Mouse (Mus musculus): Measurements from ENCODE around the gene Gm17304. TPM values are rescaled to one million over a fixed set of nuclear protein-coding genes. Genes with fewer than 3 reads are reported as not detected.

Gm17304 gene
- polyA plus RNA-seq, 1 experiment from 2014 or later = not detected

- H3K4me2 ChIP-seq = no peak overlapping the region
- peaks cover 21% of the 10 kb centered on the region for H3K4me1 ChIP-seq
- H3K9me3 ChIP-seq = no peaks in the 10 kb centered on the region
- H3K27me3 ChIP-seq (replicated peaks) = no peaks in the 10 kb centered on the region
- WGBS = 64% methylated on average over 4 of the region's 4 CpGs
- H3K4me3 ChIP-seq = no peak overlapping the region
- no peak for ATAC-seq (ENCODE audit: extremely low read depth, insufficient number of reproducible peaks, low FRiP score, low TSS enrichment)
- peaks cover 57% of the 10 kb centered on the region for H3K36me3 ChIP-seq
- no peak overlapping the region for H3K27ac ChIP-seq (replicated peaks)
- H3K9ac ChIP-seq = no peak overlapping the region
These were observed 14.4 kb downstream of the Gm17304 start for GRCm38 (mm10) chr5:106623337-106623736.

GRCm38 (mm10) chr5:106628369-106629149 is 19.7 kb downstream of the Gm17304 start:
- H3K9ac ChIP-seq = no peak overlapping the region
- H3K27ac ChIP-seq (replicated peaks) = no peak overlapping the region
- no peak overlapping the region for H3K4me2 ChIP-seq
- no peak overlapping the region for H3K4me3 ChIP-seq
- H3K4me1 ChIP-seq = peaks cover 39% of the 10 kb centered on the region
- H3K27me3 ChIP-seq (replicated peaks) = no peaks in the 10 kb centered on the region
- no peaks in the 10 kb centered on the region for H3K9me3 ChIP-seq
- no peak for ATAC-seq (ENCODE audit: extremely low read depth, insufficient number of reproducible peaks, low FRiP score, low TSS enrichment)
- WGBS = 70% methylated on average over 8 of the region's 8 CpGs
- peaks cover 33% of the 10 kb centered on the region for H3K36me3 ChIP-seq

GRCm38 (mm10) chr5:106636423-106636946 is 27.6 kb downstream of the Gm17304 start:
- Histone ChIP-seq H3K27me3 (replicated peaks) (no peaks in the 10 kb centered on the region), H3K4me2 (no peak overlapping the region), H3K4me1 (peaks cover 16% of the 10 kb centered on the region), H3K9me3 (no peaks in the 10 kb centered on the region), H3K9ac (no peak overlapping the region), H3K27ac (replicated peaks) (no peak overlapping the region), H3K4me3 (no peak overlapping the region), H3K36me3 (peaks cover 53% of the 10 kb centered on the region)
- 86% methylated on average over 13 of the region's 13 CpGs for WGBS
- no peak for ATAC-seq (ENCODE audit: extremely low read depth, insufficient number of reproducible peaks, low FRiP score, low TSS enrichment)

DNA sequence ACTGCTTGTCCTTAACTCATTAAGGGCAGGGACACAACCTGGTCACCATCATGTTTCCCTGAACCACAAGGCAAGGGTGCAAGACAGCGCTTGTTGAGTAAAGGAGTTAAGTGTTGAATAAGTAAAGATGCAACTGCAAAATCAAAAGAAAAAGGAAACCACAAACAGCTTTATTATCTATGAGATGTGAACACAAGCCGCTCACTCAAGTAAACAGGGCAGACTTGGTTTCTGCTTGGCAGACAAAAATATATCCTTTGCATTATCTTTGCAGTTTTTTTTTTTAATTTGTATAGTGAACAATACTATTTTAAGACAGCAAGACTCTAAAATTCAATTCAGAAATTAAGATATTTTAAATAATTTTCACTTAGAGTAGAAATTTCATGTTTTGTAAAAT is 30.7 kb downstream of the Gm17304 start:
- H3K27me3 ChIP-seq (replicated peaks) = no peaks in the 10 kb centered on the region
- no peaks in the 10 kb centered on the region for H3K9me3 ChIP-seq
- H3K36me3 ChIP-seq = peaks cover 38% of the 10 kb centered on the region
- no peak overlapping the region for H3K9ac ChIP-seq
- no peak overlapping the region for H3K4me3 ChIP-seq
- H3K4me1 ChIP-seq = peaks cover 15% of the 10 kb centered on the region
- WGBS = 87% methylated on average over 2 of the region's 2 CpGs
- H3K4me2 ChIP-seq = no peak overlapping the region
- no peak for ATAC-seq (ENCODE audit: extremely low read depth, insufficient number of reproducible peaks, low FRiP score, low TSS enrichment)
- no peak overlapping the region for H3K27ac ChIP-seq (replicated peaks)

DNA sequence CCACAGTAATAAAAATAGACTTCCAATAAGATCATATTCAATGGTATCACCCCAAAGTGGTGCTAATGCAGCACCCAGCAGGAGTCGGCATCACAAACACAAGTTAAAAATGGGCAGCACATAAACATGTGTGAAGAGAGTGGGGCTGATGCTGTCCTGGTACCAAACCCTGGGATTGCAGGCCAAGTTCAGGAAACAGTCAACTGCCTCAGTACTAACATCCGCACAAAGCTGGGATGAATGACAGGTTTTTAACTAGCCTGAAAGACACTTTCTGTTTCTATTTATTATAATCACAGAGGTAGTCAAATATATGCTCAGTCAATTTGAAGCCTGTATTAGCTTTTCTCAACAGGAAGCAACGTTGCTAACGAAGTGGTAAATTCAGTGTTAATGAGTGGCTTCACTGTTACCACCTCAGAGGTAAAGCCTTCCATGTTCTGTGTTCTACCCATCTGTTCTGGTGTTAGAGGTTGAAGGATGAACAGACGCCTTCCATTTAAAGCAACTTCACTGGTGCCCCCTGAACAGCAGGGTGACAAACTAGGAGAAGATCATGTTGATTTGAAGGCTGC is 31.4 kb downstream of the Gm17304 start:
- 72% methylated on average over 5 of the region's 5 CpGs for WGBS
- Histone ChIP-seq H3K27me3 (replicated peaks) (no peaks in the 10 kb centered on the region), H3K4me3 (no peak overlapping the region), H3K4me2 (no peak overlapping the region), H3K4me1 (peaks cover 15% of the 10 kb centered on the region), H3K9ac (no peak overlapping the region), H3K36me3 (peaks cover 33% of the 10 kb centered on the region), H3K27ac (replicated peaks) (no peak overlapping the region), H3K9me3 (no peaks in the 10 kb centered on the region)
- ATAC-seq (ENCODE audit: extremely low read depth, insufficient number of reproducible peaks, low FRiP score, low TSS enrichment) = no peak

GRCm38 (mm10) chr5:106641876-106642275 is 33.0 kb downstream of the Gm17304 start:
- Histone ChIP-seq H3K27me3 (replicated peaks) (no peaks in the 10 kb centered on the region), H3K9me3 (no peaks in the 10 kb centered on the region), H3K27ac (replicated peaks) (no peak overlapping the region), H3K4me2 (no peak overlapping the region), H3K36me3 (peaks cover 17% of the 10 kb centered on the region), H3K9ac (no peak overlapping the region), H3K4me3 (no peak overlapping the region), H3K4me1 (peaks cover 15% of the 10 kb centered on the region)
- ATAC-seq (ENCODE audit: extremely low read depth, insufficient number of reproducible peaks, low FRiP score, low TSS enrichment) = no peak
- 78% methylated on average over 3 of the region's 3 CpGs for WGBS

DNA sequence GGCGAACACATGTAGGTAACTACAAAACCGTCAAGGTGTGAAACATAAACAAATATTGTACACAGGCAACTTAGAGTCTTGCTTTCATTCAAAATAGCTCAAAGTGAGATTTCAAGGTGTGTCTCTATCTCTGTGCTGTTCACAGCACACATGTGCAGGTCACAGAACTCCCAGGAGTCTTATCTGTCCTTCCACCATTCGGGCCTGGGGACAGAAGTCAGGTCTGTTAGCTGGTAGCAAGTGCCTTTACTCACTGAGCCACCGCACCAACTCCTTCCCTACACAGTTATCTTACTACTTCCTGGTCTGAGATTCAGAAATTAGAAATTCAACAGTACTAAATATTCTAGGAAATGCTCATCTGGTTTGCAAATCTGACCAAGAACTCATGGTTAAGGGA is 34.5 kb downstream of the Gm17304 start:
- WGBS = 79% methylated on average over 4 of the region's 4 CpGs
- ATAC-seq (ENCODE audit: extremely low read depth, insufficient number of reproducible peaks, low FRiP score, low TSS enrichment) = no peak
- H3K9me3 ChIP-seq = no peaks in the 10 kb centered on the region
- H3K36me3 ChIP-seq = peaks cover 2% of the 10 kb centered on the region; the same call in 1 of the 2 replicates
- H3K27me3 ChIP-seq (replicated peaks) = no peaks in the 10 kb centered on the region
- no peak overlapping the region for H3K27ac ChIP-seq (replicated peaks)
- no peak overlapping the region for H3K4me2 ChIP-seq
- no peak overlapping the region for H3K9ac ChIP-seq
- H3K4me3 ChIP-seq = no peak overlapping the region
- peaks cover 15% of the 10 kb centered on the region for H3K4me1 ChIP-seq

DNA sequence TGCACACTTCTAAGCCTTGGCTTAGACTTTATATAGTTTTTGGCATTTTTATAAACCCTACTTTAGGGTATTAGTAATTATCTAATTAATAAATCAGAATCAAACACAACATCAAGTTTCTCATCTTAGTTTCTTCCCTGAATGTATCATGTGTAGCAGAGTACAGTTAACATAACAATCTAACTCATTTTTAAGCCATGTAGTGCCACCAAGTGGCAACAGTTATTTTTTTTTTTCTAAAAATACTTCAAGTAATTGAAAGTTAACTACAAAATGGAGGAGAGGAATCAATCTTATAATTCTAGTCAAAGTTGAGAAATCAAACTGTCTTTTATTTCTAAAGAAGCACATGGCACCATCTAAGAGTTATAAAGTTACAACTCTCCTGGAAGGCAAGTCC is 40.5 kb downstream of the Gm17304 start:
- no peaks in the 10 kb centered on the region for H3K9me3 ChIP-seq
- no peaks in the 10 kb centered on the region for H3K27me3 ChIP-seq (replicated peaks)
- H3K4me1 ChIP-seq = peaks cover 4% of the 10 kb centered on the region; the same call in 1 of the 2 replicates
- no peak overlapping the region for H3K4me3 ChIP-seq
- no peak overlapping the region for H3K9ac ChIP-seq
- no peak overlapping the region for H3K4me2 ChIP-seq
- no peak for ATAC-seq (ENCODE audit: extremely low read depth, insufficient number of reproducible peaks, low FRiP score, low TSS enrichment)
- H3K27ac ChIP-seq (replicated peaks) = no peak overlapping the region
- peaks cover 15% of the 10 kb centered on the region; the same call in 1 of the 2 replicates for H3K36me3 ChIP-seq

DNA sequence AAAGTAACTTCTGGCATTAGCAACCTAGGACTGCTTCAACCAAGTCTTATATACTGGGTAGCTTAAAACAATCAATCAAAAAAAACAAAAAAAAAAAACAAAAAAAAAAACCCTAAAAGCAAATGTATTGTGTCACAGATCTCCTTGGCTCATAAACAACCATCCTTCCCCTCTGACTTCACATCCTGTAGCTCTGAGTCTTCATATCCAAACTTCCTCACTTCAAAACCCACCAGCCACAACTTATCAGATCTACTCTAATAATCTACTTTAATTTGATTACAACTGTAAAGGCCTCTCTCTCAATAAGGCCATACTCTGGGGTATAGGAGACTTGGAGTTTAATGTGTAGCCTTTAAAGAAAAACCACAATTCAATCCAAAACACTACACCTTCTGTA is 41.1 kb downstream of the Gm17304 start:
- Histone ChIP-seq H3K9ac (no peak overlapping the region), H3K9me3 (no peaks in the 10 kb centered on the region), H3K4me1 (peaks cover 4% of the 10 kb centered on the region; the same call in 1 of the 2 replicates), H3K4me2 (no peak overlapping the region), H3K4me3 (no peak overlapping the region), H3K27ac (replicated peaks) (no peak overlapping the region), H3K36me3 (peaks cover 19% of the 10 kb centered on the region), H3K27me3 (replicated peaks) (no peaks in the 10 kb centered on the region)
- ATAC-seq (ENCODE audit: extremely low read depth, insufficient number of reproducible peaks, low FRiP score, low TSS enrichment) = no peak

DNA sequence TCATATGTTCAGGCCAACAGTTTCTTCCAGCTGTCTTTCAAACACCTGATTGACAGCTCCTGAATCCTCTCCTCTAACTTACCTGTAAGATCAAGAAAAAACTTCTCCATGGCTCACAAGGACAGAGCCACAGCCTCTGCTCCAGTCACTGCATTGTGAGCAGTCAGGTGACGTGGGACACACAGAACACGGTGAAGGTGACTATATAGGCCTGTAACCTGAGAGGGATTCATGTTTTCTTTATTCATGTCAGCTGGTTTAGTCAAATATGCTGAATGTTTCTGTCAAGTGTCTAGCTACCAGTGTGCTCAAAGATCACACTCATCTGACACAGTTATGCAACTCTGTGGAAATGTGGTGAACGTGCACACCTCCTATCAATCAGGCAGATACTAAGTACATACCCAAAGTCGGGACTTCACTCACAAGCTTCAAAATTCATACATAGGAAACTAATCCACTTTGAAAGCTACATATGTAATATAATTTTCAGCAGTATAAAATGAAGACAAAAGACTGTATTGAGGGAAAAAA is 43.4 kb downstream of the Gm17304 start:
- no peaks in the 10 kb centered on the region for H3K27me3 ChIP-seq (replicated peaks)
- H3K27ac ChIP-seq (replicated peaks) = no peak overlapping the region
- H3K9me3 ChIP-seq = no peaks in the 10 kb centered on the region
- H3K4me3 ChIP-seq = no peak overlapping the region
- 84% methylated on average over 4 of the region's 4 CpGs for WGBS
- H3K36me3 ChIP-seq = peaks cover 36% of the 10 kb centered on the region
- H3K4me1 ChIP-seq = peaks cover 4% of the 10 kb centered on the region; the same call in 1 of the 2 replicates
- no peak overlapping the region for H3K4me2 ChIP-seq
- ATAC-seq (ENCODE audit: extremely low read depth, insufficient number of reproducible peaks, low FRiP score, low TSS enrichment) = no peak
- H3K9ac ChIP-seq = no peak overlapping the region

DNA sequence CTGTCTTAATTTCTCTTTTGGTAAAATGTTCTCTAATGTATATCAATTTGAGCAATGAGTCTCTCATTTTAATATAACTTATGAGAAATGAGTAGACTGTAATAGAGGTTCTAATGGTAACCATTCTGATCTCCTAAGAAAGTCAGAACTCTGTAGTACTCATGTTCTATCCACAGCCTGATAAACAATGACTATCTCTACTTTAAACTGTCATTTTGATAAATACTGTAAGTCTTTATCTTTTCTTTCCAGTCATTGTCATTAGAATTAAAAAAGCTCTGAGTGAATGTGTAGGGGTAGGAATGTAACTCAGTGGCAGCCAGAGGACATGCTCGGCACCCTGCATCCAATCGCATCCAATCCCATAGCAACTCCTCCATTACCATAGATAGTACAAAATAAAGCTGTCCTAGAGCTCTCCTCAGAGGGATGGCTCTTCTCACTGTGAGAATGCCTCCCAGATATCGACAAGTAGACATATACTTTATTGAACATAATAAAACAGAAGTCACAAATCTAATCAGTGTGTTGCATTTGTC is 44.0 kb downstream of the Gm17304 start:
- H3K9me3 ChIP-seq = no peaks in the 10 kb centered on the region
- H3K4me1 ChIP-seq = peaks cover 4% of the 10 kb centered on the region; the same call in 1 of the 2 replicates
- no peak overlapping the region for H3K4me2 ChIP-seq
- H3K27me3 ChIP-seq (replicated peaks) = no peaks in the 10 kb centered on the region
- ATAC-seq (ENCODE audit: extremely low read depth, insufficient number of reproducible peaks, low FRiP score, low TSS enrichment) = no peak
- H3K27ac ChIP-seq (replicated peaks) = no peak overlapping the region
- 77% methylated on average over 3 of the region's 3 CpGs for WGBS
- no peak overlapping the region for H3K4me3 ChIP-seq
- peaks cover 36% of the 10 kb centered on the region for H3K36me3 ChIP-seq
- no peak overlapping the region for H3K9ac ChIP-seq

Measured in heart, embryonic 13.5 days (tissue).